Mouse (Mus musculus) cerebellum, postnatal 36 days (tissue): ENCODE data around the gene Dnm3.
"Not testable (repeated sequence)": the region's sequence is repeated elsewhere in the genome, so short reads cannot be mapped to it uniquely, and the experiment has no call there.

Source experiments
- DNase-seq, 2 experiments: peaks; one replicate each; pipeline ENCODE4 v3.0.0; 2021 to 2022; ENCODE audit warnings: mixed read lengths in 2 of 2

Dnm3 gene

GRCm38 (mm10) chr1:162425930-162426478 lies 51.8 kb downstream of the Dnm3 start:
- DNase-seq: no peak

GRCm38 (mm10) chr1:162422826-162423225 lies 55.0 kb downstream of the Dnm3 start:
- DNase-seq: no peak

GRCm38 (mm10) chr1:162413791-162414190 lies 64.0 kb downstream of the Dnm3 start:
- DNase-seq: no peak

GRCm38 (mm10) chr1:162412787-162413429 lies 64.9 kb downstream of the Dnm3 start:
- DNase-seq: peak in 1 of 2 experiments; percentile 25

GRCm38 (mm10) chr1:162410207-162410965 lies 67.4 kb downstream of the Dnm3 start:
- DNase-seq: no peak

GRCm38 (mm10) chr1:162394549-162394948 lies 83.3 kb downstream of the Dnm3 start:
- DNase-seq: no peak

- DNase-seq: no peak
Measured at GRCm38 (mm10) chr1:162388442-162389165, 89.2 kb downstream of the Dnm3 start.

- not testable (repeated sequence) for DNase-seq
Measured at GRCm38 (mm10) chr1:162373068-162373467, 104.8 kb downstream of the Dnm3 start.

- no peak for DNase-seq
Measured at GRCm38 (mm10) chr1:162369726-162370125, 108.1 kb downstream of the Dnm3 start.

- DNase-seq: peak; percentile 42 to 43
Measured at GRCm38 (mm10) chr1:162361978-162362377, 115.9 kb downstream of the Dnm3 start.

GRCm38 (mm10) chr1:162359270-162359669 lies 118.6 kb downstream of the Dnm3 start:
- peak; percentile 69 to 78 for DNase-seq

- DNase-seq: peak; percentile 51 to 61
Measured at GRCm38 (mm10) chr1:162358036-162358435, 119.8 kb downstream of the Dnm3 start.

- DNase-seq: no peak
Measured at GRCm38 (mm10) chr1:162356481-162356880, 121.4 kb downstream of the Dnm3 start.

- DNase-seq: peak in 1 of 2 experiments; percentile 0
Measured at GRCm38 (mm10) chr1:162354780-162355179, 123.1 kb downstream of the Dnm3 start.

- DNase-seq: peak in 1 of 2 experiments; percentile 1
Measured at GRCm38 (mm10) chr1:162353831-162354230, 124.0 kb downstream of the Dnm3 start.

- DNase-seq: peak; percentile 26 to 40
Measured at GRCm38 (mm10) chr1:162349306-162349705, 128.5 kb downstream of the Dnm3 start.

GRCm38 (mm10) chr1:162346456-162347011 lies 131.3 kb downstream of the Dnm3 start:
- no peak for DNase-seq

GRCm38 (mm10) chr1:162337170-162337569 lies 140.7 kb downstream of the Dnm3 start:
- DNase-seq: no peak

GRCm38 (mm10) chr1:162336640-162337039 lies 141.2 kb downstream of the Dnm3 start:
- no peak for DNase-seq

- no peak for DNase-seq
Measured at GRCm38 (mm10) chr1:162336224-162336623, 141.6 kb downstream of the Dnm3 start.

GRCm38 (mm10) chr1:162328673-162329072 lies 149.2 kb downstream of the Dnm3 start:
- no peak for DNase-seq

GRCm38 (mm10) chr1:162327631-162328030 lies 150.2 kb downstream of the Dnm3 start:
- DNase-seq: no peak

GRCm38 (mm10) chr1:162324412-162324811 lies 153.4 kb downstream of the Dnm3 start:
- DNase-seq: no peak
